Mouse (Mus musculus): ENCODE measurements around the gene Itih4. TPM values are rescaled to one million over a fixed set of nuclear protein-coding genes. Genes with fewer than 3 reads are reported as not detected.

Gene Itih4
- total RNA-seq, 2 experiments from 2014 or later: 4.5 to 5.3 TPM

- peak; percentile 77 to 83 for DNase-seq
These were observed 57.8 kb downstream of the Itih4 start for GRCm38 (mm10) chr14:30943860-30944674.

- no peak for DNase-seq
These were observed 58.5 kb downstream of the Itih4 start for GRCm38 (mm10) chr14:30944745-30945144.

- no peak for DNase-seq
These were observed 63.7 kb downstream of the Itih4 start for GRCm38 (mm10) chr14:30949986-30950385.

GRCm38 (mm10) chr14:30951154-30951825 lies 65.0 kb downstream of the Itih4 start, which contains the start of gene Nek4:
Gene Nek4, plus strand, starts transcription at chr14:30951377.
- DNase-seq: peak; percentile 96 to 98

Other genes starting within 250 kb of the Itih4 start
- 10 to 100 TPM; 25.5 to 33.2 TPM for gene Rft1, start 232.1 kb upstream of the Itih4 start, total RNA-seq (2021)
- 10 to 100 TPM; 27.8 to 29.2 TPM for gene Sfmbt1, start 171.6 kb upstream of the Itih4 start, total RNA-seq (2021)
- 10 to 100 TPM; 16.9 to 26.3 TPM for gene Tmem110, start 60.9 kb upstream of the Itih4 start, total RNA-seq (2021)
- gene Mustn1, start 7.3 kb upstream of the Itih4 start, total RNA-seq (2021): 1 to 10 TPM; 2.2 to 4.7 TPM
- 1 to 10 TPM in 1 of 2 experiments, under 1 TPM in 1; 0.16 to 2.0 TPM for gene Itih3, start 37.3 kb downstream of the Itih4 start, total RNA-seq (2021)
- gene Itih1, start 56.8 kb downstream of the Itih4 start, total RNA-seq (2021): under 1 TPM in 1 of 2 experiments, not detected in 1; 0.36 TPM
- gene Nek4, start 64.9 kb downstream of the Itih4 start, total RNA-seq (2021): 10 to 100 TPM; 11.2 to 12.6 TPM
- 10 to 100 TPM; 45.8 to 49.2 TPM for gene Glt8d1, start 114.9 kb downstream of the Itih4 start, total RNA-seq (2021)
- 100 to 1,000 TPM; 240 to 257 TPM for gene Spcs1, start 115.2 kb downstream of the Itih4 start, total RNA-seq (2021)
- gene Pbrm1, start 132.7 kb downstream of the Itih4 start, total RNA-seq (2021): 10 to 100 TPM; 56.9 to 57.6 TPM
- 100 to 1,000 TPM in 1 of 2 experiments, 10 to 100 TPM in 1; 70.5 to 126 TPM for gene Gnl3, start 132.7 kb downstream of the Itih4 start, total RNA-seq (2021)
- 10 to 100 TPM; 50.5 to 85.0 TPM for gene Smim4, start 242.5 kb downstream of the Itih4 start, total RNA-seq (2021)
- 10 to 100 TPM; 24.0 to 29.3 TPM for gene Nt5dc2, start 244.6 kb downstream of the Itih4 start, total RNA-seq (2021)

Data from adrenal gland, postnatal 36 days (tissue).